Mouse (Mus musculus): ENCODE results near the gene Nat8f4. TPM values are rescaled to one million over a fixed set of nuclear protein-coding genes. Genes with fewer than 3 reads are reported as not detected.

Gene Nat8f4
- total RNA-seq, 2 experiments from 2014 or later: 0.33 to 0.74 TPM

GRCm38 (mm10) chr6:85853481-85853880, 51.2 kb downstream of the Nat8f4 start:
- intact Hi-C loops (cut with DNase I; ENCODE audit: low total_unique reads): no loop called here

GRCm38 (mm10) chr6:85851062-85851773, 53.5 kb downstream of the Nat8f4 start:
- DNase-seq: no peak
- intact Hi-C loops (cut with DNase I; ENCODE audit: low total_unique reads): no loop called here

More at GRCm38 (mm10) chr6:85853481-85853880, 51.2 kb downstream of the Nat8f4 start:
- no peak for DNase-seq

GRCm38 (mm10) chr6:85849240-85849639, 55.4 kb downstream of the Nat8f4 start:
- no peak for DNase-seq
- intact Hi-C loops (cut with DNase I; ENCODE audit: low total_unique reads): no loop called here

Other genes starting within 250 kb of the Nat8f4 start
- gene Nat8f7, start 191.7 kb downstream of the Nat8f4 start, total RNA-seq (2021): under 1 TPM; 0.16 to 0.33 TPM
- gene Nat8f3, start 139.1 kb downstream of the Nat8f4 start, total RNA-seq (2021): not detected
- gene Nat8f6, start 83.9 kb downstream of the Nat8f4 start, total RNA-seq (2021): not detected
- under 1 TPM in 1 of 2 experiments, not detected in 1; 0.35 TPM for gene Nat8f5, start 83.9 kb downstream of the Nat8f4 start, total RNA-seq (2021)
- gene Nat8, start 72.8 kb downstream of the Nat8f4 start, total RNA-seq (2021): not detected
- gene Nat8f2, start 35.7 kb downstream of the Nat8f4 start, total RNA-seq (2021): under 1 TPM; 0.24 to 0.27 TPM
- gene Tprkb, start 7.0 kb upstream of the Nat8f4 start, total RNA-seq (2021): 10 to 100 TPM; 19.0 to 19.5 TPM
- 1 to 10 TPM; 1.9 to 2.2 TPM for gene Nat8f1, start 10.8 kb upstream of the Nat8f4 start, total RNA-seq (2021)
- 10 to 100 TPM; 36.6 to 44.1 TPM for gene Dusp11, start 56.8 kb upstream of the Nat8f4 start, total RNA-seq (2021)
- gene Figla, start 111.3 kb upstream of the Nat8f4 start, total RNA-seq (2021): not detected
- gene Add2, start 123.8 kb upstream of the Nat8f4 start, total RNA-seq (2021): under 1 TPM; 0.31 to 0.33 TPM